Mouse (Mus musculus) CD8-positive naive resting alpha-beta T cell, adult 2 months (primary cell): Measurements from ENCODE around the gene Cpsf4.
"Not testable (repeated sequence)": the region's sequence is repeated elsewhere in the genome, so short reads cannot be mapped to it uniquely, and the experiment has no call there.

Experiments
- DNase-seq, 2 experiments: peaks; one replicate each; pipeline ENCODE4 v3.0.0; 2022; ENCODE audit warnings: low read depth in 2 of 2, low spot score in 2 of 2

Gene Cpsf4

GRCm38 (mm10) chr5:145178461-145178980, 11.5 kb downstream of the Cpsf4 start:
- DNase-seq: no peak

GRCm38 (mm10) chr5:145185244-145185643, 18.2 kb downstream of the Cpsf4 start:
- DNase-seq: no peak

GRCm38 (mm10) chr5:145189416-145189815, 22.4 kb downstream of the Cpsf4 start:
- DNase-seq: no peak

- DNase-seq: no peak
Measured at GRCm38 (mm10) chr5:145190373-145190772, 23.4 kb downstream of the Cpsf4 start.

GRCm38 (mm10) chr5:145190875-145191798, 24.1 kb downstream of the Cpsf4 start:
- DNase-seq: peak; percentile 65 to 72

- DNase-seq: no peak
Measured at GRCm38 (mm10) chr5:145191962-145192361, 24.9 kb downstream of the Cpsf4 start, which contains the start of gene Atp5j2. Gene Atp5j2 (minus strand): TSS chr5:145192062.

- DNase-seq: no peak
Measured at GRCm38 (mm10) chr5:145200387-145200786, 33.4 kb downstream of the Cpsf4 start.

- DNase-seq: peak; percentile 67 to 79
Measured at GRCm38 (mm10) chr5:145201321-145201991, 34.4 kb downstream of the Cpsf4 start, which contains the start of gene Zkscan14. Gene Zkscan14 (minus strand): TSS chr5:145201868.

GRCm38 (mm10) chr5:145202446-145202845, 35.4 kb downstream of the Cpsf4 start:
- no peak for DNase-seq

GRCm38 (mm10) chr5:145203936-145204691, 37.1 kb downstream of the Cpsf4 start, which contains the start of gene Zkscan5:
Gene Zkscan5 (plus strand): TSS chr5:145204562.
- peak; percentile 94 to 96 for DNase-seq

- DNase-seq: no peak
Measured at GRCm38 (mm10) chr5:145205041-145205440, 38.0 kb downstream of the Cpsf4 start.

- DNase-seq: no peak
Measured at GRCm38 (mm10) chr5:145207385-145207784, 40.4 kb downstream of the Cpsf4 start.

GRCm38 (mm10) chr5:145207954-145208353, 40.9 kb downstream of the Cpsf4 start:
- DNase-seq: no peak

GRCm38 (mm10) chr5:145208391-145208790, 41.4 kb downstream of the Cpsf4 start:
- not testable (repeated sequence) for DNase-seq

- no peak for DNase-seq
Measured at GRCm38 (mm10) chr5:145211340-145211739, 44.3 kb downstream of the Cpsf4 start.

GRCm38 (mm10) chr5:145212216-145212615, 45.2 kb downstream of the Cpsf4 start:
- no peak for DNase-seq

- no peak for DNase-seq
Measured at GRCm38 (mm10) chr5:145213505-145213904, 46.5 kb downstream of the Cpsf4 start.

GRCm38 (mm10) chr5:145214679-145215078, 47.7 kb downstream of the Cpsf4 start:
- DNase-seq: no peak

- DNase-seq: no peak
Measured at GRCm38 (mm10) chr5:145217746-145218145, 50.7 kb downstream of the Cpsf4 start.

GRCm38 (mm10) chr5:145218206-145218605, 51.2 kb downstream of the Cpsf4 start:
- no peak for DNase-seq

GRCm38 (mm10) chr5:145218671-145219070, 51.7 kb downstream of the Cpsf4 start:
- no peak for DNase-seq
